Mouse (Mus musculus) adrenal gland, postnatal 10 days (tissue): Measurements from ENCODE around the gene Rdh16f2. TPM values are rescaled to one million over a fixed set of nuclear protein-coding genes. Genes with fewer than 3 reads are reported as not detected.
"Not testable (repeated sequence)": the region's sequence is repeated elsewhere in the genome, so short reads cannot be mapped to it uniquely, and the experiment has no call there.

Source experiments
- DNase-seq: peaks from one replicate; pipeline ENCODE4 v3.0.0; 2021; ENCODE audit warnings: mixed read lengths
- long read RNA-seq, 2 experiments: library from polyadenylated mRNA; stranded (forward); transcript quantifications; one replicate each; pipeline ENCODE4 v2.0.0; 2021
- total RNA-seq, 2 experiments: library from RNA; stranded (reverse); gene quantifications; 2 replicates each; pipeline ENCODE4 v1.2.3; 2021

The Rdh16f2 gene
- 1 to 10 TPM; 1.8 to 2.1 TPM for total RNA-seq
- long read RNA-seq, experiment 1, transcript Rdh16f2-201 (4 exons, 1,265 nt), result major isoform, 5 of 5 reads
- long read RNA-seq, experiment 1, partial matches to known transcripts, result 0 of 5 reads
- long read RNA-seq, experiment 1, other reads (novel, unspliced or antisense), result 0 of 5 reads
- long read RNA-seq, experiment 2, partial matches to known transcripts, result 1 of 1 reads
- long read RNA-seq, experiment 2, other reads (novel, unspliced or antisense), result 0 of 1 reads

- no peak for DNase-seq
Observed at GRCm38 (mm10) chr10:127866232-127866631, at the start of gene Rdh16f2. Rdh16f2 (plus strand) TSS chr10:127866474.

GRCm38 (mm10) chr10:127817268-127817910 is 48.9 kb upstream of the Rdh16f2 start:
- DNase-seq, result not testable (repeated sequence)

- not testable (repeated sequence) for DNase-seq
Observed at GRCm38 (mm10) chr10:127821806-127822205, 44.5 kb upstream of the Rdh16f2 start.

DNA sequence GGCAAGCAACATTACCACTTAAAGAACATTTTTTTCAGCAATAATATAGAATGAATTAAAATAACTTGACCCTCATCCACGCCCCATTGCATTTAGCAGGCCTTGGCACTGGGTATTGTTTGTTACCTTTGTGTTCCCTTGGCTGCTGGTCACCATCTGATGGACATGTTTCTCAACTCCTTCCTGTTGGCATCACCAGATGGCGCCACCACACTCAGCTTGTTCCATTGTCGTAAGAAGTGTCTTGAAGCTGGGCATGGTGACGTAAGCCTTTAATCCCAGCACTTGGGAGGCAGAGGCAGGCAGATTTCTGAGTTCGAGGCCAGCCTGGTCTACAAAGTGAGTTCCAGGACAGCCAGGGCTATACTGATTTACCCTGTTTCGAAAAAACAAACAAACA is 40.9 kb upstream of the Rdh16f2 start:
- peak; percentile 41 for DNase-seq

- no peak for DNase-seq
Observed at GRCm38 (mm10) chr10:127829121-127829520, 37.2 kb upstream of the Rdh16f2 start.

DNA sequence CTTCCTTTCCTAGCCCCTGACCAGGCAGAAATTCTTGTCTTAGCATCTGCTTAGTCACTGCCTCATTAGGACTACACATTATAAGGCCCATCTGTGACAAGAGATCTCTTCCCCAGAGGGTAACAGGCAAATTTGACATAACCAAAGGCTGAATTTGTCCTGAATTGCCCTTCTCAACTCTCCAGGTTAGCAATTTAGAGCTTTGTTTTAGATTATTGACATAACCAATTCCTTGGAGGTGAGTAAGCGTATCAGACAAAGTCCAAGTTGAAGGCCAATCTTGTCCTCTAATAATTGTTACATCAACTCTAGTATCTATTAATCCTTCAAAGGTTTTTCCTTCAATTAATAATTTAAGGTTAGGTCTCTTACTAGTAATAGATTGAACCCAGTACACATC is 32.1 kb upstream of the Rdh16f2 start:
- DNase-seq, result not testable (repeated sequence)

DNA sequence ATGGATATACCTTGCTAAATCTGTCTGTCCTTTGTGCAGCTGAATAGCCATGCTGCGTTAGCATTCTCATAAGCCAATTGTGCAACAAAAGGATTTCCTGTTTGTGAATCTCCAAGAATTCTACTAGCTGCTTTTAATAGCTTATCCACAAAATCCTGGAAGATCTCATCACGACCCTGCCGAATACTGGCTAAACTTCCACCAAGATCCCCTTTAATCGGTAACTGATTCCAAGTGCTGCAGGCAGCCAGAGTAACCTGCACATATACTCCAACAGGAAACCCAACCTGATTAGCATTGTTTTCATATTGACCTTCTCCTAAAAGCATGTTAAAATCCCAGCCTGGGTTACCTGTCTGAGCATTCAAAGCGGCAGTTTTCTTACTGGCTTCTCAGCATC is 31.0 kb upstream of the Rdh16f2 start:
- no peak for DNase-seq

DNA sequence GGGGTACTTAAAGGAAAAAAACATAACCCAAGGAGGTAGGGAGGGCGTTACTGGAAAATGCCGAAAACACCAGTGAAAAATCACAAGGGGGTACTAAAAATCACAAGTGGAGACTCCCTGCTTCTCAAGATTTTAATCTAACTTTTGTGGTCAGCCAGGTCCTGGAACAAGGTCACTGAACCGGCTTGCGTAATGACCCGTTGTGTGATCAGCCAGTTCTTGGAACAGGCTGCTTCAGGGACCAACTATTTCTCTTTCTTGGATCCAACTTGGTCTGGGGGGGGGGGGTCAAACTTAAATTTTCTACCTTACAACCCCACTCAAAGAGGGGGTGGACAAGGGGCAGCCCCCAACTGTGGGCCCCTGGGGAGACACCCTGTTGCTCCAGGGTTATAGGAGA is 28.5 kb upstream of the Rdh16f2 start:
- DNase-seq, result peak; percentile 29

- DNase-seq, result no peak
Observed at GRCm38 (mm10) chr10:127838539-127838938, 27.7 kb upstream of the Rdh16f2 start.

DNA sequence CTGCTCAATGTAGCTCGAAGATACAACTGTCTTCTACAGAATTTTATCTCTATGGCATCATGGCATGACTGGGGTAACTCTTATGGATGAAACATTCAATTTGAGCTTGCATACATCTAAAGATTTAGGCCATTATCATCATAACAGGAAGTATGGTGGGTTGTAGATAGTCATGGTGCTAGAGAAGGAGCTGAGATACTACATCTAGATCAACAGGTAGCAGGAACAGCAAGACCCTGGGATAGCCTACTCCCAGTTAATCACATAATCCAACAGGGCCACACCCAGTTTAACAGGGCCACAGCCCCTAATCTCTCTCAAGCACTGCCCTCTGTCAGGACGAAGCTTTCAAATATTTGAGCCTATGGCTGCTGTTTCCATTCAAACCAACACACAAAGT is 25.5 kb upstream of the Rdh16f2 start:
- no peak for DNase-seq

GRCm38 (mm10) chr10:127845945-127846344 is 20.3 kb upstream of the Rdh16f2 start:
- not testable (repeated sequence) for DNase-seq

- DNase-seq, result no peak
Observed at GRCm38 (mm10) chr10:127848089-127848488, 18.2 kb upstream of the Rdh16f2 start.

DNA sequence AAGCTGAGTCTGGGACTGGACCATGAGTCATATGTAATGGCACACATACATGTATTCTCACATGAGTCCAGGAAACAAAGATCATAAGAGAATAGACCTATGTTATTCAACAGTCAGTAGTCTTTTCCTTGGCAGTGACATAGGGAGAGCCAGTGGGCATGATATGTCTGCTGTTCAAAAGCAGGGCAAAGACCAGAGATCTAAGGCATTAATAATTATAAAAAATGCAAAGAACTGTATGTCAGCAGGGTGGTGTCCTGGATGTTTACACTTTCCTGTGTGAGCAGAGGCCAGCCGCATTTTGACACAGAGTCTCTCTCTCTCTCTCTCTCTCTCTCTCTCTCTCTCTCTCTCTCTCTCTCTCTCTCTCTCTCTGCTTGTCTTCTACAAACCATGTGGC is 16.6 kb upstream of the Rdh16f2 start, which contains the start of gene Rdh19:
Gene Rdh19 (plus strand): TSS at position 301 of the 400 bp plus-strand sequence.
- no peak for DNase-seq

GRCm38 (mm10) chr10:127856376-127856775 is 9.9 kb upstream of the Rdh16f2 start:
- no peak for DNase-seq

DNA sequence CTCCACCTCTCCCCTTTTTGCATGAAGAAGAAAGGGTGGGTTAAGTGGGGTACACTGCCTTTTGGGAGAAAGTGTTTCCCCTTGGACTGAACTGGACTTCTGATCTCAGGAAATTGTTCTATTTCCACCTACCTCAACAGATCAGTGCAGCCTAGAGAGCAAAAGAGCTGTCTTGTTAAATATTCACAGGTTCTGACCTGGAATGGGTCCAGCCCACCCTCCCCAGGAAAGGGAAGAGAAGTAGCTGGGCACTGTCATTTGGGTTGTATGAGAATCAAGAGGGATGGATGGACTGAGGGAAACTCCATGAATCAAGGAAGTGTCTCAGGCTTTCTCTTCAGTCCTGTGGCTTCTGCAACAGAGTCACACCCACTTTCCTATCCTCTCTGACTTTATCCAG is 1.3 kb upstream of the Rdh16f2 start:
- no peak for DNase-seq

GRCm38 (mm10) chr10:127872484-127872883 is 6.2 kb downstream of the Rdh16f2 start:
- DNase-seq, result no peak

DNA sequence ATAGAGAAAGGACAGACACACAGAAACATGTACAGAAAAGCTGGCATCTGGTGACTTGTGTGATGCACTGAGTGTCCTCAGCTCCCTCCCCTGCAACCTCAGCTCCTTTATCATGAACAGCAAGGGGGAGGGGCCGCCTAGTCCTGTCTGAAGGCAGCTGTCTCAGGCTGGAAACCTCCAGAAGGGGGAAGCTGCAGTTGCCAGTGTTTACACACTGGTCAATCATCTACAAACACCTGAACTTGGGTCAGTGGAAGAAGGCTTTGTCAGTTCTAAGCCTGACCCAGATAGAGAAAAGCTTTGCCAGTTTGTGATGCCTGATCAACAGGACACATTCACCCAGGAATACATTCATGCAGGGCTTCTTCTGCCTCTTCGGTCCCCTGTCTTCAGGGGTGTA is 11.4 kb downstream of the Rdh16f2 start:
- no peak for DNase-seq

DNA sequence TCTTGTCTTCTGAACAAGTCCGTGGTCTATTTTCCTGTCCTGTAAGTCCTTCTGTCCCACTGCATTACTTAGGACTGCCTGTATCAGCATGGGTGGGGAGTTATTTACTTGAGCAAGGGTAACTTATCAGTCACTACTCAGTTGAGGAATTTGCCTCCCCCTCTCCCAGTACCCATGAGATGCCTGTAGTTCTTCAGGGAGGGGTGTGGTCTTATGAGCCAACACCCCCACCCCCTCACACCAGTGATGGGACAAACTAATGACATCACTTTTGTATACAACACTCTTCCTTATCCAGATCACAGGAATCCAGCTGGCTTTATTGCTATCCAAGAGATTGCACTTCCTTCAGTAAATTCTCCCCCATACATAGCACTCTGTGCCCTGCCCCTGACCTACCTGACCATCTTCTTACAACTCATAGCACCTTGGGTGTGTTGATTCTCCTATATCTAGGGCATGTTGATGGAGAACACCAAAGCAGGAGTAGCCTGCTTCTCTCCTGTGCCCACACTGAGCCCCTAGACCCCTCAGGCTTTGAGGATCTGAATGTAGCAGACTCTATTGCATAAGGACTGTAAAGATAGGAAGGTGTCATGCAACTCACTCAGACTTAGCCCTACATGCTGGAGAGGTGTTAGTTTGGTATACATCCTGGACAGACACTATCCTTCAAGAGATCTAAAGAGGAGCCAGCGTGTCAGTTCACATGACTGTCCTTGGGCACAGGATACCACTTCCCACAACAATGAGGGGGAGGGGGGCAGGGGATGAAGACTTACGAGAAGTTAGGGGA is 12.2 kb downstream of the Rdh16f2 start:
- no peak for DNase-seq

DNA sequence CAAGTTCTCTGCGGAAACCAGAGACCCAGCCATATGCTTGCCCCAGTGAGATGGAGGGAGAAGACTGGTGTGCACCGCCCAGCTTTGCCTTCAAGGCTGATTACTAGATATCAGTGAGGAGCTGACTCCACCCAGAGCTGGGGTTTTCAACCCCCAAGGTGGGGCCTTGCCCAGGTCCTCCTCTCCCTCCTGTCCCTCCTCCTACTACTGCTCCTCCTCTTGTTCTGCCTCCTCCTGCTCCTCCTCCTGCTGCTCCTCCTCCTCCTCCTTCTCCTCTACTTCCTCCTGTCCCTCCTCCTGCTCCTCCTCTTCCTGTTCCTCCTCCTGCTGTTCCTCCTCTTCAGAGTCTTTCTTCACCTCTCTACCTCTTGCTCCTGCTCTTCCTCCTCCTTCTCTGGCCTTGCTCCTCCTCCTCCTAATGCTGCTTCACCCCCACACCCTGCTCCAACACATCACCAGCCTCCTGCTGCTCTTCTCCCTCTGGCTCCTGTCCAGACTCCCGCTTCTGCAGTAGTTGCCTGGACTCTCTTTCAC is 12.9 kb downstream of the Rdh16f2 start:
- no peak for DNase-seq

GRCm38 (mm10) chr10:127881041-127881440 is 14.8 kb downstream of the Rdh16f2 start:
- no peak for DNase-seq

GRCm38 (mm10) chr10:127886551-127886950 is 20.3 kb downstream of the Rdh16f2 start:
- DNase-seq, result no peak

- no peak for DNase-seq
Observed at GRCm38 (mm10) chr10:127886971-127887370, 20.7 kb downstream of the Rdh16f2 start.

DNA sequence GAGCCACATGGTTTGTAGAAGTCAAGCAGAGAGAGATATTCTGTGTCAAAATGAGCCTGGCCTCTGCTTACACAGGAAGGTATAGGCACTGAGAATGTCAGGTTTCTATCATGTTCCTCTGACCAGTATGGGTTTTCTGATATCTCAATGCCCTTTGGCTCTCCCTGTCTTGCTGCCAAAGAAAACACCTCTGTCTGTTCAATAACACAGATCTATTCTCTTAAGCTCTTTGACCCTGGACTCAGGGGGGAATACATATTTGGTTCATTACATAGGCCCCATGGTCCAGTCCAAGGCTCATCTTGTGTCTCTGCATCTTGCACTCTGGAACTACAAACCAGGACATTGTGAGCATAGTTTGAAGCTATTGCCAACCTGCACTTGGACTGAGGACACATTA is 22.3 kb downstream of the Rdh16f2 start, which contains the start of gene Rdh7:
Gene Rdh7 (minus strand): TSS at position 213 of the 400 bp plus-strand sequence.
- DNase-seq, result no peak
